Mouse (Mus musculus) ES-E14 (cell line): Measurements from ENCODE around the gene Kcnab2. TPM values are rescaled to one million over a fixed set of nuclear protein-coding genes. Genes with fewer than 3 reads are reported as not detected.

Experiments
- DNase-seq: peaks from one replicate; pipeline ENCODE4 v3.0.0-alpha.2; 2013; ENCODE audit warnings: low read depth, low spot score
- H3K27ac ChIP-seq: 2 replicates; pipeline ENCODE4 v1.5.1; 2012; ENCODE audit warnings: low read depth, mild to moderate bottlenecking, low read length, moderate library complexity, mixed read lengths; ENCODE audit not compliant: poor library complexity, insufficient read depth, severe bottlenecking
- H3K36me3 ChIP-seq: 2 replicates; pipeline ENCODE4 v1.6.1; 2012; ENCODE audit warnings: mild to moderate bottlenecking, low read length, moderate library complexity, mixed read lengths; ENCODE audit not compliant: control insufficient read depth, poor library complexity, insufficient read depth, severe bottlenecking
- H3K4me1 ChIP-seq, 2 experiments: fragments of 150-350 bp in 1 of 2; sonication (generic) in 1 of 2; 2 replicates each; pipeline ENCODE4 v1.6.1; 2012; ENCODE audit warnings: low read length in 2 of 2, mild to moderate bottlenecking in 1 of 2, mixed read lengths in 1 of 2; ENCODE audit not compliant: control insufficient read depth in 2 of 2, insufficient read depth in 2 of 2, poor library complexity in 1 of 2
- H3K4me3 ChIP-seq, 2 experiments: fragments of 150-350 bp in 1 of 2; sonication (generic) in 1 of 2; 2 replicates each; pipeline ENCODE4 v1.5.1; 2012; ENCODE audit warnings: low read length in 2 of 2, low read depth in 1 of 2, mild to moderate bottlenecking in 1 of 2, mixed read lengths in 1 of 2; ENCODE audit not compliant: insufficient read depth in 1 of 2, poor library complexity in 1 of 2, severe bottlenecking in 1 of 2
- H3K9ac ChIP-seq: 2 replicates; pipeline ENCODE4 v1.6.1; 2012; ENCODE audit warnings: low read depth, mild to moderate bottlenecking, low read length, mixed read lengths; ENCODE audit not compliant: poor library complexity, insufficient read depth, severe bottlenecking
- H3K9me3 ChIP-seq: fragments of 150-350 bp; sonication (generic); 2 replicates; pipeline ENCODE4 v1.6.1; 2012; ENCODE audit warnings: low read depth, mild to moderate bottlenecking, low read length; ENCODE audit not compliant: control insufficient read depth, insufficient read depth
- CHD2 ChIP-seq: IDR thresholded peaks from 2 replicates; pipeline ENCODE4 v1.6.1; 2014; ENCODE audit warnings: mild to moderate bottlenecking, low read depth, low read length, inconsistent platforms
- HCFC1 ChIP-seq: IDR thresholded peaks from 2 replicates; pipeline ENCODE4 v1.6.1; 2012; ENCODE audit warnings: low read length, inconsistent platforms, borderline replicate concordance; ENCODE audit not compliant: insufficient read depth
- MAFK ChIP-seq: IDR thresholded peaks from 2 replicates; pipeline ENCODE4 v1.6.1; 2014; ENCODE audit warnings: mild to moderate bottlenecking, low read depth, low read length, inconsistent platforms; ENCODE audit not compliant: insufficient read depth
- ZC3H11A ChIP-seq: IDR thresholded peaks from 2 replicates; pipeline ENCODE4 v1.6.1; 2012; ENCODE audit warnings: low read depth, mild to moderate bottlenecking, inconsistent platforms, low read length, borderline replicate concordance
- ZNF384 ChIP-seq: IDR thresholded peaks from 2 replicates; pipeline ENCODE4 v1.6.1; 2012; ENCODE audit warnings: low read depth, low read length, inconsistent platforms
- in situ Hi-C, 2 experiments: fragments of 600-800 bp; cut with MboI; formaldehyde crosslinking; loops; one replicate each; pipeline ENCODE4 v1.15.1; 2025; ENCODE audit warnings: low sequenced_read_pairs in 2 of 2, inconsistent platforms in 1 of 2; ENCODE audit not compliant: unreplicated experiment in 2 of 2
- total RNA-seq: library from RNA; depleted of rRNA; stranded (reverse); fragments of 300-350 nt; gene quantifications from 2 replicates; pipeline ENCODE4 v1.2.3, GENCODE M21; 2012

The Kcnab2 gene
- total RNA-seq, 1 experiment: 1.6 TPM

GRCm38 (mm10) chr4:152424922-152425321, 52.7 kb downstream of the Kcnab2 start:
- no peak overlapping the region for H3K4me3 ChIP-seq
- no peaks in the 10 kb centered on the region for H3K36me3 ChIP-seq
- no peaks in the 10 kb centered on the region for H3K9me3 ChIP-seq
- TF ChIP-seq ZNF384 (no peak), ZC3H11A (peak; percentile 17; the same call in 1 of the 2 replicates), HCFC1 (no peak), MAFK (no peak), CHD2 (no peak)
- H3K27ac ChIP-seq: no peak overlapping the region
- H3K4me1 ChIP-seq: 0 out of 4 replicates have a peak, but pooled peaks cover 0 to 2% of the 10 kb centered on the region in 2 experiments
- no peak overlapping the region for H3K9ac ChIP-seq
- no peak for DNase-seq
- in situ Hi-C loops: no loop called here

DNA sequence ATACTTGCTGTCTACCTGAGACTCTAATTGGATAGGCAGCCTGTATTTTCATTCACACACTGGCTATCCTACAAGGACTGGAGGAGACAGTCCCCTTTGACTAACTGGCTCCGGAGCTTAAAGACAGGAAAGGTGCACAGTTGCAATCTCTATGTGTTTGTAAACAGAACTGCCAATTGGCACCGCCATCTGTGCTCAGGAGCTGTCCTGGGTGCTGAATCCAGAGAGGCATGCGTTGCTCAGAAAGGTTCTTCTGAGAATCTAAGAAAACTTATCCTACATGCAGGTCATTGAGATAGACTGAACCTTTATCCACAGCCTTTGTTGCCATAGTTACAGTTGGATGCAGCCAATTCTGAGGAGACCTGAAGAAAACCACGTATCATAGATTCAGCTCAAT, 53.3 kb downstream of the Kcnab2 start:
- DNase-seq: no peak
- Histone ChIP-seq H3K9me3 (no peaks in the 10 kb centered on the region), H3K4me1 (peaks cover under 1 to 2% of the 10 kb centered on the region in 2 experiments; a peak in 1 of 4 replicates), H3K36me3 (no peaks in the 10 kb centered on the region), H3K9ac (no peak overlapping the region), H3K4me3 (no peak overlapping the region), H3K27ac (no peak overlapping the region)
- in situ Hi-C loops: no loop called here
- TF ChIP-seq CHD2 (no peak), HCFC1 (no peak), MAFK (no peak), ZNF384 (no peak), ZC3H11A (no peak)

GRCm38 (mm10) chr4:152423576-152423975, 54.1 kb downstream of the Kcnab2 start:
- Histone ChIP-seq H3K9ac (no peak overlapping the region), H3K4me3 (no peak overlapping the region), H3K36me3 (no peaks in the 10 kb centered on the region), H3K4me1 (peaks cover 0 to 5% of the 10 kb centered on the region in 2 experiments; a peak in 1 of 4 replicates), H3K27ac (no peak overlapping the region), H3K9me3 (no peaks in the 10 kb centered on the region)
- in situ Hi-C loops: no loop called here
- DNase-seq: no peak
- no peak for TF ChIP-seq CHD2
- TF ChIP-seq ZNF384: no peak
- TF ChIP-seq MAFK: no peak
- no peak for TF ChIP-seq ZC3H11A
- TF ChIP-seq HCFC1: no peak

GRCm38 (mm10) chr4:152418229-152419060, 59.2 kb downstream of the Kcnab2 start:
- in situ Hi-C loops: no loop called here
- TF ChIP-seq ZC3H11A (no peak), HCFC1 (no peak), MAFK (no peak), CHD2 (no peak)
- Histone ChIP-seq H3K27ac (no peak overlapping the region), H3K9me3 (no peaks in the 10 kb centered on the region), H3K9ac (no peak overlapping the region), H3K4me3 (peak overlapping the region in 1 of 2 experiments; percentile 22; a peak in 1 of 4 replicates), H3K36me3 (no peaks in the 10 kb centered on the region), H3K4me1 (peaks cover 0 to 8% of the 10 kb centered on the region in 2 experiments; a peak in 1 of 4 replicates)
- DNase-seq: no peak
